Mouse (Mus musculus): Measurements from ENCODE around the gene Myb.

DNA sequence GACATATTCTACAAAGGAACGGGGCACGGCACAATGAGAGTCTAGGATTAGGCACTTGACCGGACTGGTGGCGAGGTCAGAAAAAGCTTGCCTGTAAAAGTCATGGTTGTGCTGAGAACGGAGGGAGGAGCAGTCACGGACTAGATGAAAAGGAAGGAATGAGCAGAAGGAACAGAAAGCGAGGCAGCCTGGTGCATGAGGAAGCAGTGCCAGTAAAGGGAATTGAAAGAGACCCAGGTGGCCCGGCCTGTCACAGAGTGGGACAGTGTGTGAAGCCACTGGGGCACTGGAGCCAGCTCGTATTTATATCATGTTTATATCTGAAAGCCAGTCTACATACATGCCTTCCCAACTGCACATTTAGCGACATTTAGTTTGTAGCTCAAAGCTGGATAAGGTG lies 31.7 kb upstream of the Myb start:
- no peak for TF ChIP-seq CTCF (IDR thresholded peaks at IDR 0.05; ENCODE audit: low read depth, low read length)
- TF ChIP-seq POLR2A (IDR thresholded peaks at IDR 0.05; ENCODE audit: extremely low read depth, insufficient read depth, low read length) = no peak

Measured in liver, adult 2 months (tissue).